Mouse (Mus musculus): ENCODE data around the gene Oasl2.
A peak's percentile ranks its signal among the peaks of the same experiment; 100 is the strongest.
"Not testable (repeated sequence)": the region's sequence is repeated elsewhere in the genome, so short reads cannot be mapped to it uniquely, and the experiment has no call there.

The Oasl2 gene

GRCm38 (mm10) chr5:114896688-114897373, at the start of gene Oasl2:
Gene Oasl2 (plus strand): TSS chr5:114896936.
- no peak for DNase-seq (ENCODE audit: low spot score in 2 of 2)

- DNase-seq (ENCODE audit: low spot score in 2 of 2): no peak
Measured at GRCm38 (mm10) chr5:114851565-114852236, 45.0 kb upstream of the Oasl2 start.

GRCm38 (mm10) chr5:114853364-114853763, 43.4 kb upstream of the Oasl2 start, which contains the start of gene 4930519G04Rik:
Gene 4930519G04Rik (plus strand): TSS chr5:114853664.
- DNase-seq (ENCODE audit: low spot score in 2 of 2): not testable (repeated sequence)

- DNase-seq (ENCODE audit: low spot score in 2 of 2): no peak
Measured at GRCm38 (mm10) chr5:114858582-114858981, 38.2 kb upstream of the Oasl2 start, which contains the start of gene Gm9936. Gene Gm9936 (minus strand): TSS chr5:114858682.

- peak; percentile 16 to 55 for DNase-seq (ENCODE audit: low spot score in 2 of 2)
Measured at GRCm38 (mm10) chr5:114859253-114859652, 37.5 kb upstream of the Oasl2 start.

GRCm38 (mm10) chr5:114861730-114862129, 35.0 kb upstream of the Oasl2 start:
- no peak for DNase-seq (ENCODE audit: low spot score in 2 of 2)

GRCm38 (mm10) chr5:114864813-114865212, 31.9 kb upstream of the Oasl2 start:
- no peak for DNase-seq (ENCODE audit: low spot score in 2 of 2)

GRCm38 (mm10) chr5:114865279-114865678, 31.5 kb upstream of the Oasl2 start:
- no peak for DNase-seq (ENCODE audit: low spot score in 2 of 2)

- DNase-seq (ENCODE audit: low spot score in 2 of 2): no peak
Measured at GRCm38 (mm10) chr5:114875858-114876257, 20.9 kb upstream of the Oasl2 start.

- no peak for DNase-seq (ENCODE audit: low spot score in 2 of 2)
Measured at GRCm38 (mm10) chr5:114876331-114876730, 20.4 kb upstream of the Oasl2 start.

GRCm38 (mm10) chr5:114877487-114877886, 19.2 kb upstream of the Oasl2 start:
- no peak for DNase-seq (ENCODE audit: low spot score in 2 of 2)

- no peak for DNase-seq (ENCODE audit: low spot score in 2 of 2)
Measured at GRCm38 (mm10) chr5:114879399-114879798, 17.3 kb upstream of the Oasl2 start.

- not testable (repeated sequence) for DNase-seq (ENCODE audit: low spot score in 2 of 2)
Measured at GRCm38 (mm10) chr5:114882319-114882718, 14.4 kb upstream of the Oasl2 start.

GRCm38 (mm10) chr5:114883022-114883421, 13.7 kb upstream of the Oasl2 start:
- no peak for DNase-seq (ENCODE audit: low spot score in 2 of 2)

GRCm38 (mm10) chr5:114886801-114887200, 9.9 kb upstream of the Oasl2 start:
- DNase-seq (ENCODE audit: low spot score in 2 of 2): no peak

- no peak for DNase-seq (ENCODE audit: low spot score in 2 of 2)
Measured at GRCm38 (mm10) chr5:114888995-114889394, 7.7 kb upstream of the Oasl2 start.

GRCm38 (mm10) chr5:114895542-114895941, 1.2 kb upstream of the Oasl2 start:
- no peak for DNase-seq (ENCODE audit: low spot score in 2 of 2)

- DNase-seq (ENCODE audit: low spot score in 2 of 2): peak; percentile 77 to 78
Measured at GRCm38 (mm10) chr5:114897374-114897793, 648 bp downstream of the Oasl2 start.

GRCm38 (mm10) chr5:114898857-114899256, 2.1 kb downstream of the Oasl2 start:
- no peak for DNase-seq (ENCODE audit: low spot score in 2 of 2)

GRCm38 (mm10) chr5:114902413-114902812, 5.7 kb downstream of the Oasl2 start:
- no peak for DNase-seq (ENCODE audit: low spot score in 2 of 2)

GRCm38 (mm10) chr5:114908598-114909305, 12.0 kb downstream of the Oasl2 start:
- no peak for DNase-seq (ENCODE audit: low spot score in 2 of 2)

- no peak for DNase-seq (ENCODE audit: low spot score in 2 of 2)
Measured at GRCm38 (mm10) chr5:114913686-114914085, 16.9 kb downstream of the Oasl2 start.

Data from heart, adult 9 months (tissue).